Mouse (Mus musculus) ES-E14 (cell line): Measurements from ENCODE around the gene Carmil2.

ENCODE experiments used
- CHD2 ChIP-seq: IDR thresholded peaks from 2 replicates; pipeline ENCODE4 v1.6.1; 2014; ENCODE audit warnings: mild to moderate bottlenecking, low read depth, low read length, inconsistent platforms
- HCFC1 ChIP-seq: IDR thresholded peaks from 2 replicates; pipeline ENCODE4 v1.6.1; 2012; ENCODE audit warnings: low read length, inconsistent platforms, borderline replicate concordance; ENCODE audit not compliant: insufficient read depth
- MAFK ChIP-seq: IDR thresholded peaks from 2 replicates; pipeline ENCODE4 v1.6.1; 2014; ENCODE audit warnings: mild to moderate bottlenecking, low read depth, low read length, inconsistent platforms; ENCODE audit not compliant: insufficient read depth
- ZC3H11A ChIP-seq: IDR thresholded peaks from 2 replicates; pipeline ENCODE4 v1.6.1; 2012; ENCODE audit warnings: low read depth, mild to moderate bottlenecking, inconsistent platforms, low read length, borderline replicate concordance

GRCm38 (mm10) chr8:105697196-105697780 lies 11.2 kb downstream of the Carmil2 start:
- TF ChIP-seq HCFC1 = no peak
- TF ChIP-seq MAFK = no peak
- TF ChIP-seq ZC3H11A = no peak
- no peak for TF ChIP-seq CHD2
